Mouse (Mus musculus): ENCODE results near the gene Nccrp1. TPM values are rescaled to one million over a fixed set of nuclear protein-coding genes. Genes with fewer than 3 reads are reported as not detected.
"Not testable (repeated sequence)": the region's sequence is repeated elsewhere in the genome, so short reads cannot be mapped to it uniquely, and the experiment has no call there.

Gene Nccrp1
- polyA plus RNA-seq, 1 experiment: not detected

DNA sequence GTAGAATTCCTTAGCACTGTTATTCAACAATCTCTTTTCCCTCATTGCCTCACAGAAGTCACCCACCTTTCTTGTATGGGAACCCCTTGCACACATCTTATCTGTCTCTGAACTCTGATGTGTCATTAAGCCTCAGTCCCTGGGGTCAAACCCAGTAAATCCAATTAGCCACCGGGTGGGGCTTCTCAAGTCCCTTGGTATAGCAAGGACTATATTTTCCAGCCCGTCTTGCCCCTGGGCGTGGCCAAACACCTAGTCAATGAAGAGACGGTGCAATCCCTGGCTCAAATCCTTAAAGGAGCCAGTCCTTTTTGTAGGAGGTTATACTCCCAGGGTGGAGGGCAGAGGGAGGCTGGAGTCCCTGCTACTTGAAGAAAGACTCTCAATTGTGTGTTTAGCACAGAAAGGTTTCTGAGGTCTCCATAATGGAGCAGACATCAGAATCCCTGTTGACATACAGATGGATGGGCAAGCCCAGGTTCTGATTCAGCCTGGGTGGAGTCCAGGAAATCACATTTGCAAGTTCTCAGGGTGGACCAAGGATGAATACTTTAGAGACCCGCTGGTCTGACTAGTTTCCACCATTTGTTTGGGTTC, 9.0 kb upstream of the Nccrp1 start:
- no peak for TF ChIP-seq GATA1 (IDR thresholded peaks at IDR 0.05; ENCODE audit: low read length)

DNA sequence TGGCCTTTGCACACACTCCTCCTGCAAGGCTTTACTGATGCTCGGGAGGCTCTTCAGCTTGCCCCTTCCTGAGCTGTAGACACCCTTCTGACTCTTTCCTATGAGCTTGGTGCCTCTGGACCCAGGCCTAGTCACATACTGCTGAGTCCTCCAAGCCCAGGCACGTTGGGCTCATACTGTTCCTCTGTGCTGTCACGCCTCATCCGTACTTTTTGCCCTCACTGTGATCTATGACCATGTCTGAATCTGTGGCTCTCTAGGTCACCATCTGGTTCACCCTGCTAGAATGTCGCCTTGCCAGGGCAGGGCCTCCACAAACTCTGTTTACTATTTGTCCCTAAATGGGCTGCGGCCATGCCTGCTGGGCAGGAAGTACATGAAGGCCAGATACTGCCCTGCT, 6.0 kb upstream of the Nccrp1 start:
- TF ChIP-seq GATA1 (IDR thresholded peaks at IDR 0.05; ENCODE audit: low read length): no peak

DNA sequence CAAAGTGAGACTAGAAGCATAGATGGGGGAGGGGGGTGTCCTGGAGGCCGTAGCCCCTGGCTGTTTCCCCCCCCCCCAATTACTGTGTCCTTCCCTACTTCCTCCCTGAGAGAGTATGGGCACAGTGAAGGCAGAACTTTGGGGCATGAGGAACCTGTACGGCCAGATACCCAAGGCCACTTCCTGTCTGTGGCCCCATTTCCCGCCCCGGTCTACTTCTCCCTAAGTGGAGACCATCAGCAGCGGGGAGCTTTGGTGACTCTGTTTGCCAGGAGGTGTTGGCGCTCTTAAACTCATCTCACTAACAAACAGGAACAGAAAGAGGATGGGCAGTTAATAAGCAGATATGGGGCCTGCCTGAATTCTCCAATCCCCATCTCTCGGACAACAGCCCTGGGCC, 574 bp upstream of the Nccrp1 start:
- TF ChIP-seq GATA1 (IDR thresholded peaks at IDR 0.05; ENCODE audit: low read length): no peak

DNA sequence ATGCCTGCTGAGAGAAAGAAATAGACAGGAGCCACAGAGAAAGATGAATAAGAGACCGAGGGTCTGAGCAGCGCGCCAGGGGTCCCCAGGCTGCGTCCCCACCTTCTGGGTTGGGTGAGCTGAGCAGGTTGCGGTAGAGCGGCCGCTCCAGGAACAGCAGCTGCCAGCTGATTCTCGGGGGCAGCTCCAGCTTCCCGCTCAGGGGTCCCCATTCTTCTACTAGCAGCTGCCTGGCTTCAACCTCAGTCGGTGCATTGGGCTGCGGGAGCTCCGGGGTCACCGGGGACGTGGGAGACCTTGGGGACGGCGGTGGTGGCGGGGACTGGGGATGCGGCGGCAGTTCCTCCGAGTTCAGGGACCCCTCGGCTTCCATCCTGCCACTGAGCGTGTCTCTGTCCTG, 405 bp downstream of the Nccrp1 start:
- TF ChIP-seq GATA1 (IDR thresholded peaks at IDR 0.05; ENCODE audit: low read length): no peak

DNA sequence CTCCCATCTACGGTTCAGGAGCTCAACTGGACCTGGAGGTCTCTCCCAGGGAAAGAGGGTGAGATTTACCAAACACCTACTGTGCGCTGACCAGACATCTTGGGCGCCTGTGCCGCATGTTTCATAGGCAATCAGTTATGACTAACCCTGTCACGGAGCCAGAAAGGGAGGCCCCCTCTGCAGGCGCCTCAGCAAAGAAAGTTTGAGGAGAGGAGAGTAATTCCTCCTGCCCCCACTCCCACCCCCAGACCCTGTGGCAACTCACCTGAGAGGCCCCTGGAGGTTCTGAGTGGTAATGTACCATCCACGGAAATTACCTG, 1.2 kb downstream of the Nccrp1 start:
- TF ChIP-seq GATA1 (IDR thresholded peaks at IDR 0.05; ENCODE audit: low read length): no peak

DNA sequence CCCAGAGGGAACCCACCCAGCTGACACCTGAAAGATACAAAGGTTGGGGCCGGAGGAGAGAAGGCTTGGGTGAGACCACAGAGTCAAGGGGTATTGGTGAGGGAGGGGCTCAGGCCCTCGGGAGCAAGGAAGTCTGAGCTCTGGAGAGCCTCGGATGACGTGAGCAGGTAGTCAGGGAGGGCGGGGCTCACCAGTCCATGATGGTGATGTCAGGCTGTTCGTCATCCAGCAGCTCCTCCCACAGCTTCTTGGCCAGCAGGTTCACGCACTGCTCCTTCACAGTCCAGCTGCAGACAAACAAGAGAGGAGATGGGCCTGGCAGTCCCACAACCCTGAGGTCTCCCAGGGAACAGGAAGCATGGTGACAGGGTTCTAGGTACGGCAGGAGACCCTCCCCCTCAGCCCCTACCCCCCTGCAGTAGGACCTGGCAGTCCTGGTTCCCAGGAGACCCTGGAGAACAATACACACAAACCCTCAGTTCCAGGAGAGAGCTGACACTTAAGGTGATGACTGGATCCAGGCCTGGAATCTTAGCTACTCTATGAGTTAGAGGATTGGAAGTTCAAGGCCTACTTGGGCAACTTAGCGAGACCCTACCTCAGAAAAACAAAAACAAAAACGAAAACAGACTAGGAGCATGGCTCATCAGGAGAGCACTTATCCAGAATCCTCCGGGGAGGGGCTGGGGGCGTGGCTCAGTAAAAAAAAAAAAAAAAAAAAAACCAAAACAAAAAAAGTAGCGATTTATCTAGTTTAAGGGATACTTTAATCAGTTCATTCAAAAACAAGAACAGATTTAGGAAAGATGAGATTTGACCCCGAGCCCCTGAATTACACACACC, 1.8 kb downstream of the Nccrp1 start:
- TF ChIP-seq GATA1 (IDR thresholded peaks at IDR 0.05; ENCODE audit: low read length): no peak

DNA sequence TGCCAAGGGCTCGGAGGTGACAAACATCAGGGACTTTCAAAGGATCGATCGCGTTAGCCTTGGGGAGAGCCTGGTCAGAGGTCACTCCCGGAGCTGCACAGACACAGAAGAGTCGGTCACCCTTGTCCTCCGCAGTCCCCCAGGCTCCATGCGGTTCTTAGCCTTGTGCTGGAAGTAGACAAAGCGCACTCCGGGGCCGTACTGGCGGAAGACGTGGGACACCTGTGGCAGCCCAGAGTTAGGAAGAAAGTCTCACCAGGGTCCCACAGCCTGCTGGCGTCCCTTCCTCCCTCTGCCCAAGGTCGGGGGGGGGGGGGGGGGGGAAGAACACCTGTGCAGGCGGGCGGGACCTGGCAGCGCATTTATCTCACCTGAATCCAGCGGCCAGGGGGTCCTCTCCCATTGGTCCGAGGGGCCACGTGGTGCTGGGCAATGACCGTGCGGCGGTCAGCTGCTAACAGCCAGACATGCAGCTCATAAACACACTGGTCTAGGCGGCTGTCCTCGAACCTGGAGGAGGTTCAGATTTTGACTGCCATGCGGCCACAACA, 2.9 kb downstream of the Nccrp1 start:
- TF ChIP-seq GATA1 (IDR thresholded peaks at IDR 0.05; ENCODE audit: low read length): no peak

DNA sequence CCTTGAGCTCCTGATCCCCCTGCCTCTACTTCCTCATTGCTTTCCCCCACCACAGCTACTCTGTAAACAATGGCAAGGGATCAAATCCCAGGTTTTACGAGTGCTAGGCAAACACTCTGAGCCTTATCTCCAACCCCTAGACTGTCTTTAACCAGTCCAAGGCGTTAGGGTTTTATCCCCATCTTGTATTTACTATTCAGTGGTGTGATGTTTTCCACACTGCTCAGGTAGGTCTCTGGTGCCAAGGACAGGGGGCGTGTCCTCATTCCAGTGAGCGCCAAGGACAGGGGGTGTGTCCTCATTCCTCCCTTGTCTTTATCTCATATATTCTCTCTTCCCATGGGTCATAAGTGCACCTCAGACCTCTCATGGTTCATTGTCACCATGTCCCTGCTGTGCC, 6.5 kb downstream of the Nccrp1 start, which contains the start of gene Sycn:
Gene Sycn (plus strand): TSS at position 360 of the 400 bp plus-strand sequence.
- TF ChIP-seq GATA1 (IDR thresholded peaks at IDR 0.05; ENCODE audit: low read length): no peak

DNA sequence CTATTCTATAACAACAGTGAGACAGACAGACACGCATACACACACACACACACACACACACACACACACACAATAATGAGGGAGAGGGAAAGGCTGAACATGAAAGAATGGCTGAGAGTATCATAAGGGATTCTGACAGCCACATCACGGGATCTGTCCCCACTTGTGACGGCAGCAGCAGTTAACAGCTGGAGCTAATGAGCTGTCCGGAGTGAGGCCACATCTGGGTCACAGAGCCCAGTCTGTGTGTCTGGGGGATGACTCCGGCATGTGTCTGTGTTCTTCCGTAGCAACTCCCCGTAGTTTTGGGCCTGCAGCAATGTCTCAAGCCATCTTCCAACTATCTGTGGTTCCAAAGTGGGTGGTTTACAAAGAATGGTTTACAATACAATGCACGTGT, 15.0 kb downstream of the Nccrp1 start:
- no peak for TF ChIP-seq GATA1 (IDR thresholded peaks at IDR 0.05; ENCODE audit: low read length)

DNA sequence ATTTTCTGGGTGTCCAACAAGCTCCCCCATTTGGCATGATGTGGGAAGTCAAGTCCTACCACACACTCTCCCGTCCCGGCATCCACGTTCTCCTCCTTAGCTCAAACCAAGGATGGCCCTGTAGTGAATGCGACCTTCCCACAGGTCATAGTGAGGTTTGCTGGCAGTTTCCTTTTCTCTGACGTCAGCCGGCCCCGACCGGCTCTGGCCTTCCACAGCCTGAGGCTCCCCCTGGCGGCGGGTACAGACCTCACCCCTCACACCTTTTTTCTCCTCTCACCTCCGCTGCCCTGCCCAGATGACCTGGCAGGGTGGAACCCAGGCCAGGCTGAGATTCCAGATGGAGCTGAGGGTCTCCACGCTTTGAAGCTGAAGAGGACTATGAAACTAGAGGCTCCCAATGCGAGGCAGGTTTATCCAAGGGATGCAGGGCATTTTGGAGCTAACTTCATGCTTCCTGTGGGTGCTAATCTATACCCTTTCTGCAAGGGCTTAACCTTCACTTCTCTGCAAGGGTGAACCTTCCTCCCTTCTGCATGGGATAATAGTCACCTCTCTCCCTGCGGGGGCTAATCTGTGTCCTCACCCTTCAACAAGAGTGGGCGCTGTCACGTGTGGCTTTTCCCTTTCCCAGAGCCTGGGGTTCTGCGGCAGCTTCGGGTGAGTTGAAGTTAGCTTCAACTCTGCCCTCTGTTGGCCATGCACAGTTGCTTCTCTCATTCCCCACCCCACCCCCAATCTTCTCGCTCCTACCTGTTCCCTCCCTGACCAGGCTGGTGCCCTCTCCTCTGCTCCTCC, 18.9 kb downstream of the Nccrp1 start:
- TF ChIP-seq GATA1 (IDR thresholded peaks at IDR 0.05; ENCODE audit: low read length): no peak

DNA sequence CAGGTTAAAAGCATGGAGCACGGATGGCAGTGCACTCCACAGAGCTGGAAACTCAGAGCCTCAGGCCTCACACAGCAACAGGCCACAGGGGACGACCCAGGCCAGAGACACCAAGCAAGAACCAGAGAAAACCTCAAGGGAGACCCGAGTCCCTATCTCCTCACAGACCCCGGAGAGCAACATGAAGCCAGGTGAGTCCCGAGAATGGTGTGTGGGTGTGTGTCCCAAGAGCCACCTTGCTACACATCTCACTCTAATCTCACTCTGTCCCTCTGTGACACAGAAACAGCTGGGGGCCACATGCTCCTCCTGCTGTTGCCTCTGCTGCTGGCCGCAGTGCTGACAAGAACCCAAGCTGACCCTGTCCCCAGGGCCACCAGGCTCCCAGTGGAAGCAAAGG, 24.5 kb downstream of the Nccrp1 start, which contains the start of gene Ifnl3:
Gene Ifnl3 (plus strand): TSS at position 301 of the 400 bp plus-strand sequence.
- TF ChIP-seq GATA1 (IDR thresholded peaks at IDR 0.05; ENCODE audit: low read length): not testable (repeated sequence)

DNA sequence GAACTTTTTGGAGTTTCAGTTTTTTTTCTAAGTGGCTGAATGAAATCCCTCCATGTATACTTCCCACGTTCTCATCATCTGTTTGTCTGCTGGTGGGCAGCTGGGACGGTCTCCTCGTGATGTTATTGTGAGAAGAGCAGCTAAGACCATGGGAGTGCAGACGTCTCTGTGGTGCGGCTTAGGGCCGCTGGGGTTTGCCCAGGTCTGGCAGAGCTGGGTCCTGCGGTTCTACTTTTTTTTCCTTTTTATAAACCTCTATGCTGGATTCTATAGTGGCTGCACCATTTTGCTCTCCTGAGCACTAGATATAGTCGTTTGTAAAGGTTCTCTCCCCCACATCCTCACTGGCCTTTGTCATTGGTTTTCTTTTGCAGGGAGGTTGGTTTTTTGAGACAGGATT, 35.6 kb downstream of the Nccrp1 start:
- TF ChIP-seq GATA1 (IDR thresholded peaks at IDR 0.05; ENCODE audit: low read length): no peak

DNA sequence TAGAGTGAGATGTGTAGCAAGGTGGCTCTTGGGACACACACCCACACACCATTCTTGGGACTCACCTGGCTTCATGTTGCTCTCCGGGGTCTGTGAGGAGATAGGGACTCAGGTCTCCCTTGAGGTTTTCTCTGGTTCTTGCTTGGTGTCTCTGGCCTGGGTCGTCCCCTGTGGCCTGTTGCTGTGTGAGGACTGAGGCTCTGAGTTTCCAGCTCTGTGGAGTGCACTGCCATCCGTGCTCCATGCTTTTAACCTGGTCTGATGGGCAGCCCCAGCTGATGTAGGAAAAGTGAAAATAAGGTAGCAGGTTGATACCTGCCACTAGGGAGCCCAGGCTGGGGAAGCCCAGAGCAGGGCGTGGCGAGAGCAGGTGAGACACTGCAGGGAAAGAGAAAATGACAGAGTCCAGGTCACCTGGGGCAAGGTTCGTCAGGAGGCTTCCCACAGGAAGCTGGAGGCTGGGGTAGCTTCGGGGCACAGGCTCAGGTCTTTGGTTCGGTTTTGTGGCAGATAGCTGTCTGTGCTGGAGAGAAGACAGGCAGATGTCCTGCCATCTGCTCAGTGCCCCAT, 36.6 kb downstream of the Nccrp1 start, which contains the start of gene Ifnl2:
Gene Ifnl2 (minus strand): TSS at position 51 of the 570 bp plus-strand sequence.
- not testable (repeated sequence) for TF ChIP-seq GATA1 (IDR thresholded peaks at IDR 0.05; ENCODE audit: low read length)

DNA sequence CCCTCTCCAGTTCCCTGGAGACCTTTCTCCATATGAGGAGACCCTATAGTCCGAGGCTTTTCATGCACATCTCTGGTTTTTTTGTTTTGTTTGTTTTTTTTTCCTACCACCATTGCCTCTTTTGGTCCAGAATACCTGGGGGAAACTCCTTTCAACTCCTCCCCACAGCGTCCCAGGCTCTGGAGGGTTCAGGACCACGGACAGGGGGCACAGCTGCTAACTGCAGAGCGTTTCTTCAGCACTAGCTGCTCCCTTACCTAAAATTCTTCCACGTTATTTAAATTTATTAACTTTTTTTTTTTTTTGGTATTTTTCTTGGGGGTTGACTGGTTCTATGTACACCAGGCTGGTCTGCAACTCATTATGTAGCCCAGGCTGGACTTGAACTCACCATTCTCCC, 41.5 kb downstream of the Nccrp1 start:
- no peak for TF ChIP-seq GATA1 (IDR thresholded peaks at IDR 0.05; ENCODE audit: low read length)

DNA sequence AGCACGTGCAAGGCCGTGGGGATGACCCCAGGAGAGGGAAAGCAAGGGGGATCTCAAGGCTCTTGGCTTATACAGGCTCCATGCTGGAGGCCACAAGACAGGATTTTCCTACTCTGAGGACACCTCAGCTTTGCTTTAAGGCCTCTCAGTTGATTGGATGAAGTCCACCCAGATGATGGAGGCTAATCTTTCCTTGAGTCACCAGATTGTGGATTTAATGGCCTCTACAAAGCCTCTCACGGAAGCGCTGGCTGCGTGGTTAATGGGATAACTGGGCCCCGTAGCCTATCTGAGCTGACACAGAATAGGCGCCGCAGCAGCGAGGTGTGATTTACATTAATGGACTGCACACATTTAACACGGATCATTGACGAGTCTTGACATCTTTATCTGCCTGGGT, 51.6 kb downstream of the Nccrp1 start:
- no peak for TF ChIP-seq GATA1 (IDR thresholded peaks at IDR 0.05; ENCODE audit: low read length)

Other genes starting within 250 kb of the Nccrp1 start
- gene Dll3, start 245.0 kb downstream of the Nccrp1 start, polyA plus RNA-seq (2012): 0.17 and 0.36 TPM in 2 replicates
- gene Timm50, start 235.2 kb downstream of the Nccrp1 start, polyA plus RNA-seq (2012): 254 and 431 TPM in 2 replicates
- gene Supt5, start 208.5 kb downstream of the Nccrp1 start, polyA plus RNA-seq (2012): 164 and 237 TPM in 2 replicates
- 1,552 and 2,390 TPM in 2 replicates for gene Rps16, start 196.6 kb downstream of the Nccrp1 start, polyA plus RNA-seq (2012)
- 15.2 and 16.0 TPM in 2 replicates for gene Plekhg2, start 174.7 kb downstream of the Nccrp1 start, polyA plus RNA-seq (2012)
- gene Zfp36, start 167.0 kb downstream of the Nccrp1 start, polyA plus RNA-seq (2012): 19.6 and 21.6 TPM in 2 replicates
- 30.5 and 33.2 TPM in 2 replicates for gene Med29, start 154.5 kb downstream of the Nccrp1 start, polyA plus RNA-seq (2012)
- gene Paf1, start 154.3 kb downstream of the Nccrp1 start, polyA plus RNA-seq (2012): 229 and 279 TPM in 2 replicates
- 1.3 and 1.7 TPM in 2 replicates for gene Gmfg, start 109.8 kb downstream of the Nccrp1 start, polyA plus RNA-seq (2012)
- 0.03 and 0.10 TPM in 2 replicates for gene Lrfn1, start 95.3 kb downstream of the Nccrp1 start, polyA plus RNA-seq (2012)
- not detected in 2 replicates for gene Ifnl2, start 36.8 kb downstream of the Nccrp1 start, polyA plus RNA-seq (2012)
- not detected in 2 replicates for gene Ifnl3, start 24.4 kb downstream of the Nccrp1 start, polyA plus RNA-seq (2012)
- gene Sycn, start 6.4 kb downstream of the Nccrp1 start, polyA plus RNA-seq (2012): not detected in 2 replicates
- gene Samd4b, start 50.9 kb upstream of the Nccrp1 start, polyA plus RNA-seq (2012): 95.5 and 118 TPM in 2 replicates
- 108 and 142 TPM in 2 replicates for gene Pak4, start 50.9 kb upstream of the Nccrp1 start, polyA plus RNA-seq (2012)
- not detected in 2 replicates for gene Acp7, start 84.1 kb upstream of the Nccrp1 start, polyA plus RNA-seq (2012)
- not detected in 2 replicates for gene Fbxo27, start 145.6 kb upstream of the Nccrp1 start, polyA plus RNA-seq (2012)
- gene Fbxo17, start 169.6 kb upstream of the Nccrp1 start, polyA plus RNA-seq (2012): not detected in 2 replicates
- 367 and 514 TPM in 2 replicates for gene Mrps12, start 194.6 kb upstream of the Nccrp1 start, polyA plus RNA-seq (2012)
- 72.4 and 89.6 TPM in 2 replicates for gene Sars2, start 194.7 kb upstream of the Nccrp1 start, polyA plus RNA-seq (2012)
- gene Ccer2, start 208.9 kb upstream of the Nccrp1 start, polyA plus RNA-seq (2012): 0.10 TPM in 1 of 2 replicates, not detected in the other
- gene Sirt2, start 219.5 kb upstream of the Nccrp1 start, polyA plus RNA-seq (2012): 154 and 161 TPM in 2 replicates
- gene Nfkbib, start 220.3 kb upstream of the Nccrp1 start, polyA plus RNA-seq (2012): 200 and 233 TPM in 2 replicates
- 0.52 and 0.89 TPM in 2 replicates for gene Rinl, start 241.7 kb upstream of the Nccrp1 start, polyA plus RNA-seq (2012)